Mouse (Mus musculus) olfactory bulb, adult 2 months (tissue): ENCODE measurements around the gene Macrod1. TPM values are rescaled to one million over a fixed set of nuclear protein-coding genes. Genes with fewer than 3 reads are reported as not detected.
A peak's percentile ranks its signal among the peaks of the same experiment; 100 is the strongest.

ENCODE experiments used
- H3K27ac ChIP-seq: fragments of 200-500 bp; 2 replicates; pipeline ENCODE4 v1.5.1; 2012; ENCODE audit warnings: low read depth, low read length; ENCODE audit not compliant: insufficient read depth
- H3K4me1 ChIP-seq: fragments of 200-500 bp; 2 replicates; pipeline ENCODE4 v1.6.1; 2012; ENCODE audit warnings: low read length; ENCODE audit not compliant: control insufficient read depth, insufficient read depth
- H3K4me3 ChIP-seq: fragments of 200-500 bp; 2 replicates; pipeline ENCODE4 v1.5.1; 2012; ENCODE audit warnings: mild to moderate bottlenecking, low read depth, low read length, moderate library complexity; ENCODE audit not compliant: insufficient read depth
- CTCF ChIP-seq: fragments of 200-500 bp; IDR thresholded peaks from 2 replicates; pipeline ENCODE4 v1.5.1; 2012; ENCODE audit warnings: low read depth, mild to moderate bottlenecking, low read length, moderate library complexity; ENCODE audit not compliant: insufficient read depth
- POLR2A ChIP-seq: fragments of 200-500 bp; IDR thresholded peaks from 2 replicates; pipeline ENCODE4 v1.6.1; 2012; ENCODE audit warnings: mild to moderate bottlenecking, low read depth, low read length, moderate library complexity; ENCODE audit not compliant: insufficient read depth
- WGBS: fragments of 180-500 bp; shearing (Covaris S2); methylation state at CpG from one replicate; pipeline ENCODE4 v1.1.7; 2018; 5-methylcytosine and 5-hydroxymethylcytosine counted together
- polyA plus RNA-seq: library from polyadenylated mRNA; stranded (reverse); fragments of >200 nt; gene quantifications from 2 replicates; pipeline ENCODE4 v1.2.4, GENCODE M21; 2012; ENCODE audit warnings: low replicate concordance; ENCODE audit not compliant: missing spikeins, insufficient read depth, insufficient read length

Macrod1 gene
- polyA plus RNA-seq, 1 experiment = not detected

GRCm38 (mm10) chr19:7128551-7129475, 72.2 kb downstream of the Macrod1 start:
- TF ChIP-seq CTCF (no peak), POLR2A (no peak)

DNA sequence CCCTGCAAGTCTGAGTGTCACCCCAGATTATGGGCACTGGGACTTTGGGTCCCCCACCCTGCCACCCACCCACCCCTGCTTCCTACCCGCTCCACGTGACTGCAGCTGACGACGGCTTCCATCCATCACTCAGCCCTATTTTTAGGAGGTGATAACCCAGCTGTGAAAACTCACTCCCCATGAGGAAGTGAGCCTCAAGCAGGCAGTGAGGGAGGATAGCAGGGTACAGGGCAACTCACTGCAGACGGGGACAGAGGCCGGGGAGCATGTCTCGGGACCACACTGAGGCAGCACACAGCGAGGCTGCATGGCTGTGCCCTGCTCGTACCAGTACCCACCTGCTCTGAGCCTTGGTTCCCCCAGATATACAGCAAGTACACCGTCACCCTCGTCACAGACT, 73.7 kb downstream of the Macrod1 start:
- H3K4me1 ChIP-seq = peaks cover 50% of the 10 kb centered on the region
- 67% methylated on average over 11 of the region's 11 CpGs for WGBS
- H3K4me3 ChIP-seq = no peak overlapping the region
- H3K27ac ChIP-seq = no peak overlapping the region
- TF ChIP-seq POLR2A (no peak), CTCF (no peak)

More at GRCm38 (mm10) chr19:7128551-7129475, 72.2 kb downstream of the Macrod1 start:
- Histone ChIP-seq H3K4me1 (peaks cover 36% of the 10 kb centered on the region), H3K27ac (no peak overlapping the region), H3K4me3 (no peak overlapping the region)
- 68% methylated on average over 19 of the region's 19 CpGs for WGBS

DNA sequence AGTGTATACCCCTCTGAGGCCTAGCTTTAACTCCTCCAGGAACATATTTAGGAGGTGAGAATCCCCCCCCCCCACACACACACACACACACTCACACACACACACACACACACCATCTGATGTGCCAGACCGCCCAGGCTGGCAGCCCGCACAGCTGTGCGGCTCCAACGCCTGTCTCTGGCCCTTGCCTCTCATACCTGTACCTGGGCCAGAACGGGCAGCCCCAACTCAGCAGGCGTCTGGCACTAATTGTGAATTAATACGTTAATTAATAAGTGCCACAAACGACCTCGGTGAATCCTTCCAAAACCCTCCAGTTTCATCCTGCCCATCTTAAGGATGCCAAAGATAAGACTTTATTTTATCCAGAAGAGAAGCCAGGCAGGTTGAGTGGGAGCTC, 76.8 kb downstream of the Macrod1 start:
- 49% methylated on average over 9 of the region's 9 CpGs for WGBS
- no peak overlapping the region for H3K4me3 ChIP-seq
- no peak overlapping the region for H3K27ac ChIP-seq
- peaks cover 73% of the 10 kb centered on the region for H3K4me1 ChIP-seq
- TF ChIP-seq POLR2A (no peak), CTCF (no peak)

GRCm38 (mm10) chr19:7134631-7135091, 78.1 kb downstream of the Macrod1 start:
- WGBS = 30% methylated on average over 17 of the region's 17 CpGs
- Histone ChIP-seq H3K27ac (peak overlapping the region; percentile 23), H3K4me1 (peaks cover 72% of the 10 kb centered on the region), H3K4me3 (no peak overlapping the region)
- no peak for TF ChIP-seq CTCF
- no peak for TF ChIP-seq POLR2A

DNA sequence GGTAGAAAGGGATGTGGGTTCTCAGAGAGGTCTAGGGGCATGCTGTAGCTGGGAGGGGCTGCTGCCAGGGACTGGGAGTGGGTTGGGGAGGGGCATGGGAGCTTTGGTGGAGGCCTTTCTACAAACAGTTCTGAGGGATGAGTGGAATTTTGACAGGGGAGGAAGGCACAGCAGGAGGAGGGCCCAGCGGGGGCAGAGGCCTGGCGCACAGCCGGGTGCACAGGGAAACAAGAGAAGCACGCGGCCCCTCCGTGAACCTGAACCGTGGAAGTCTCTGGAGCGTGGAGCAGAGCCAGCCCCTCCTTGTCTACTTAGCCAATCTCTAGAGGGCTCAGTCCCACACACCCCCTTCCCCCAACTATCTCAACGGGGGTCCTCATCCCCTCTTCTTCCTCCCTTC, 78.9 kb downstream of the Macrod1 start:
- no peak for TF ChIP-seq CTCF
- no peak for TF ChIP-seq POLR2A
- Histone ChIP-seq H3K27ac (peak overlapping the region; percentile 23; the same call in 1 of the 2 replicates), H3K4me1 (peaks cover 76% of the 10 kb centered on the region), H3K4me3 (no peak overlapping the region)
- WGBS = 21% methylated on average over 9 of the region's 9 CpGs

DNA sequence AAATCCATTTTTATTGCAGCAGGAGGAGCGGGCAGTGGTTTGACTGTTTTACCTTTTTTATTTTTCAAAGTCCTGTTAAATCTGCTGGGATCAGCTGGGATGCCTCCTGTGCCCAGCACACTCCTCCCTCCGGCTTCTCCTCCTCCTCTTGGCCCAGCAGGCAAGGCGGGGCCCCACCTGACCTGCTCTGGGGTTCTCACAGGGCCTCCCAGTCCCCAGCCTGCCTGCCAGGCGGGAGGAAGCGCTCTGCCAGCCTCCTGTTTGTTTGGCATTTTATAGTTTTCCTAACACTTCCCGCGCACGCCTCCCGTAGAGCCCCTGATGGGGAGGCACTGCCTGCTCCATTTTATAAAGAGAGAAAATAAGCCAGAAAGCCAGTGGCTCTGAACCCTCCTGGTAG, 79.4 kb downstream of the Macrod1 start:
- Histone ChIP-seq H3K4me1 (peaks cover 81% of the 10 kb centered on the region), H3K4me3 (no peak overlapping the region), H3K27ac (0 out of 2 replicates have a peak overlapping the region, but pooled peaks have one; percentile 34)
- 20% methylated on average over 9 of the region's 9 CpGs for WGBS
- no peak for TF ChIP-seq POLR2A
- TF ChIP-seq CTCF = no peak

DNA sequence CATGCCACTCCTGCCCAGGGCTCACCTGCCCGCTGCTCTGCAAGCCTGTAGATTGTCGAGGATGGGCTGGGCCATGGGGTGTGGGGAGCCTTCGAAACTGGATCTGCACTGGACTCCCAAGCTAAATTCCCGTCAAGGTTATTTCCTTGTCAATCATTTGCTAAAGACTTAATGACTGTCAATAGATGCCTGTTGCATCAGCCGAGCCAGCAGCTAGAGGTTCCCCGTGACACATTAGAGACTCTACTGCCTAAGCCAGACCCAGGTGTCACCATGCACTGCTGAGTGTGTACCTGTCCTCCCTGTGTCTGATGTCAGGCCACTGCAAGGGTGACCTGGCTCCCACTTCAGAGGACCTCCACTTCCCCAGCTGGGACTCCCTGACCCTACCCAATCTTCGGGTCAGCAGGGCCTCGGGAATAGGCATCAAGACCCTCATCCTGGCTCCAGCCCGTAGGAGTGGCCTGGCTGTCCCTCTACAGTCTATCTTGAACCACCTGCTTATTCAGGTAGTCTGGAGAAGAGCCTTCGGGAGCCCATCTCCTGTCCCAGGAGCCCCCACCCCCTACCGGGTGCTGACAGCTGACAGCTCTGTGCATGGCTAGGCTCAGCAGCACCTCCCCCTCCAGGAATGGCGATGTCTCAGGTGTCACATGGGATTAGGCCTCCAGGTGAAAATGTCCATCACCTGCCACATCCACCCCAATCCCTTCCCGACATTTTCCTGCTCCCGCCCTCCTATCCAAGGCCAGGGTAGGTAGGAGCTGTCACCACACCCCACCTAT, 80.3 kb downstream of the Macrod1 start:
- 76% methylated on average over 14 of the region's 14 CpGs for WGBS
- Histone ChIP-seq H3K4me3 (no peak overlapping the region), H3K4me1 (peaks cover 84% of the 10 kb centered on the region), H3K27ac (0 out of 2 replicates have a peak overlapping the region, but pooled peaks have one; percentile 34)
- TF ChIP-seq POLR2A (no peak), CTCF (no peak)

GRCm38 (mm10) chr19:7138327-7138726, 81.7 kb downstream of the Macrod1 start:
- Histone ChIP-seq H3K4me3 (no peak overlapping the region), H3K27ac (no peak overlapping the region), H3K4me1 (peaks cover 83% of the 10 kb centered on the region)
- 69% methylated on average over 14 of the region's 14 CpGs for WGBS
- no peak for TF ChIP-seq POLR2A
- TF ChIP-seq CTCF = no peak

DNA sequence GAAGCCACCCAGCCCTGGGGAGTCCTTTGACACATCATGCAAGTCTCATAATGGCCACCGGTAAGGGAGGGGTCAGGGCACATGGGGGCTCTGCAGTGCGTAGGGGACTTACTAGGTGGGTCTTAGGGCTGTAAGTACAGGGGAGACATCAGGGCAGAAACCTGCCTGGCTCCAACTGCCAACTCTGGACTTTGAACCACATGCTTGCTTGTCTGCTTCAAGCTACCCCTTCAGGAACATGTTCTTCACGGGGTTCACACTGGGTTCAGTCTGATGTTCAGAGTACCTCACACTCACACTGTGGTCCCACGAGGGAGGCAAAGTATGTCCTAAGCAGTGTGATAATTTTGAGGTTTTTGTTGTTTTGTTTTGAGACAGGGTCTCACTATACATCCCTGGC, 82.7 kb downstream of the Macrod1 start:
- 66% methylated on average over 4 of the region's 4 CpGs for WGBS

More for the DNA sequence above, 82.7 kb downstream of the Macrod1 start:
- TF ChIP-seq POLR2A (no peak), CTCF (no peak)
- Histone ChIP-seq H3K4me3 (no peak overlapping the region), H3K4me1 (peaks cover 83% of the 10 kb centered on the region), H3K27ac (no peak overlapping the region)
